Mouse (Mus musculus): ENCODE measurements around the gene Fgfr2. TPM values are rescaled to one million over a fixed set of nuclear protein-coding genes. Genes with fewer than 3 reads are reported as not detected.

The Fgfr2 gene
- polyA plus RNA-seq, 1 experiment from 2014 or later: 137 TPM

DNA sequence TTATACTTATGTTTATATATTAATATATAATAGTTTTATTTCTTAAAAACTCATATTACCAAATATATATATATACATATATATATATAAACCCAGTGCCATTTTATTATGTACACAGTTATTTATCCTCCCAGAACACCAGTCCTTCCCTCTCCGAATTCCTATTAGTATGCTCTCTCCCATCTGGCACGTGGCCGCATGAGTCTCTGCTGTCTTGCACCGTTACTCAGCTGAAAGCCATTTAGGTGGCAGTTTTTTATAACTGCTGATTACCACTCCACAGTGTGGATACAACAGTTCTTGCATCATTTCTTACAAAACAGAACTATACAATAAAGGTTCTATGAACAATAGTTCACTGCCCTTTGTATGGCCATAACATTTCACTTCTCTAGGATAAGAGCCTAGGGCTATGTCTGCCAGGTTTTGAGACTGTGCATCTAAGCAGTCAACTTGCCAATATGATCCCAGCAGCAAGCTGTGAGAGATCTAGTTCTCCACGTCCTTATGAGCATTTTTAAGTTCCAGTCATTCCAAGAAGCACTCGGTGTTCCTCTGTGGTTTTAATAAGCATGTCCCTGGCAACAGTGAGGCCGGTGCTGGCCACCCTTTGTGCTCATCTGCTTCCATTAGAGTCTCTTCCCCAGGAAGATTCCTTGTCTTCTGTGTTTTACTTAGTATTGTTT is 1777.2 kb downstream of the Fgfr2 start:
- Histone ChIP-seq H3K4me1 (no peaks in the 10 kb centered on the region), H3K9ac (no peak overlapping the region), H3K9me3 (replicated peaks) (no peaks in the 10 kb centered on the region), H3K36me3 (peaks cover 39% of the 10 kb centered on the region), H3K27me3 (no peaks in the 10 kb centered on the region), H3K4me2 (replicated peaks) (no peak overlapping the region), H3K4me3 (replicated peaks) (no peak overlapping the region), H3K27ac (replicated peaks) (no peak overlapping the region)
- WGBS: 73% methylated on average over 7 of the region's 7 CpGs
- no peak for ATAC-seq (ENCODE audit: insufficient number of reproducible peaks, low FRiP score, low TSS enrichment, low read depth)

DNA sequence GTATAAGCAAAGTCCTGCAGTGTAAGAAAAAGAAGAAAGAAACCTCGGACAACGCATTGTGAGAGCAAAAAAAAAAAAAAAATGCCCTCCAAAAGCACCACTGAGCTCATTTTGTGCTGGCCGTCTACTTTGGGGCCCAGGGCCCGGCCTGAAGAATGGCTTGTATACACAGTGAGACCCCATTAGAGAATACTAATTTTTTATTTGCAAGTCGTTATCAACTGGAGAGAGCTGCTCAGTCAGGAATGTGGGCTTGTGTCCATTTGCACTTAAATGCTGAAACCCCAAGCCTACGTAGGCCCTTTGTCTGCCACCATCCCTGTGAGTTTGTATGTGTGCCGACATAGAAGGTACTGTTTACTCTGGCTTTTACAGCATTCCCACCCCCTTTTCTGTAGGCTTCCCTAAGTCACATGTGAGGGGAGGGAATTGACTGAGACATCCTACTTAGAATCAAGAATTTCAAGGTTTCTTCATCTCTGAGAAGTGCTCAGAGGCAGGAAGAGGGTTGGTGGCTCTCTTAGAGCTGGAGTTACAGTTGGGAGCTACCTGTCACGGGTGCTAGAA is 1785.6 kb downstream of the Fgfr2 start:
- 75% methylated on average over 8 of the region's 8 CpGs for WGBS
- Histone ChIP-seq H3K27ac (replicated peaks) (no peak overlapping the region), H3K4me3 (replicated peaks) (no peak overlapping the region), H3K9me3 (replicated peaks) (no peaks in the 10 kb centered on the region), H3K36me3 (peaks cover 26% of the 10 kb centered on the region), H3K9ac (no peak overlapping the region), H3K4me1 (no peaks in the 10 kb centered on the region), H3K4me2 (replicated peaks) (no peak overlapping the region), H3K27me3 (no peaks in the 10 kb centered on the region)
- no peak for ATAC-seq (ENCODE audit: insufficient number of reproducible peaks, low FRiP score, low TSS enrichment, low read depth)

DNA sequence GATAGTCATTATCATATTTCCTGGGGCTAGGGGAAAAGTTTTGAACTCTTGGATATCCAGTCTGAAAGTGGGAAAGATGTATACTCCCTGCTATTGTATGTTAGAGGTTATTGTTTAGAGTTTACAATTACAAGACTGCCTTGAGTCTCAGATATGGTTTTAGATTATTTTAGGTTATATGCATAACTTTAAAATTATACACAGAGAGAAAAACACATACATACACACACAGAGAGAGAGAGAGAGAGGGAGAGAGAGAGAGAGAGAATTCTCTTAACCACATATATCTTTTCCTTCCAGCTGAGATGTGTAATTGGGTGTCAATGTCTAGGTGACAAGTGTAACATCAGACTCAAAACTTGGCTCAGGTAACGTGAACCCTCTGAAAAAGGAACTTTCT is 1789.6 kb downstream of the Fgfr2 start, which contains the start of gene Fam24a:
Fam24a (plus strand) TSS at position 301 of the 400 bp plus-strand sequence.
- Histone ChIP-seq H3K4me1 (no peaks in the 10 kb centered on the region), H3K9ac (no peak within 1 kb of the TSS), H3K27me3 (no peaks in the 10 kb centered on the region), H3K9me3 (replicated peaks) (no peaks in the 10 kb centered on the region), H3K27ac (replicated peaks) (no peak within 1 kb of the TSS), H3K4me3 (replicated peaks) (no peak within 1 kb of the TSS), H3K4me2 (replicated peaks) (no peak within 1 kb of the TSS), H3K36me3 (peaks cover 3% of the 10 kb centered on the region; the same call in 1 of the 2 replicates)
- WGBS: 24% methylated on average over 1 of the region's 1 CpGs
- ATAC-seq (ENCODE audit: insufficient number of reproducible peaks, low FRiP score, low TSS enrichment, low read depth): no peak

DNA sequence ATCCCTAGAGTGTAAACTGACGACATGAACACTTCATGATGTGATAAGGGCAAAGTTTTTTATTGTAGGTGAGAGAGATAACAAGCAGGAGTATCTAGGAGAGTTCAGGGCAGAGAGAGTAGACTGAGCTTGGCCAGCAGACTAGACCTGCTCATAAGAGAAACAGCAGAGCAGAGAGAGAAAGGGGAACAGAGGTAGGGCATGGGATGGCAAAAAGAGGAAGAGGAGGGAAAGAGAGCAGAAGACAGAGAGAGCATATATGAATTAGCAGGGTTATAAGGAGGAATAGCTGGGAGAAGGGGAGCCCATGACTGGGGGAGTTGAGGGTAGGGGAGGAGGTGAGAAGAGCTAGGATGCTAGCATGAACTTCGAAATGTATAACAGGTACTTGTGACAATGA is 1791.5 kb downstream of the Fgfr2 start:
- Histone ChIP-seq H3K27ac (replicated peaks) (no peak overlapping the region), H3K4me3 (replicated peaks) (no peak overlapping the region), H3K9me3 (replicated peaks) (no peaks in the 10 kb centered on the region), H3K9ac (no peak overlapping the region), H3K4me1 (no peaks in the 10 kb centered on the region), H3K27me3 (no peaks in the 10 kb centered on the region), H3K36me3 (no peaks in the 10 kb centered on the region), H3K4me2 (replicated peaks) (no peak overlapping the region)
- WGBS: 79% methylated on average over 2 of the region's 2 CpGs
- no peak for ATAC-seq (ENCODE audit: insufficient number of reproducible peaks, low FRiP score, low TSS enrichment, low read depth)

- H3K9ac ChIP-seq: no peak within 1 kb of the TSS
- H3K27ac ChIP-seq (replicated peaks): no peak within 1 kb of the TSS
- no peak within 1 kb of the TSS for H3K4me2 ChIP-seq (replicated peaks)
- WGBS: 88% methylated on average over 5 of the region's 5 CpGs
- H3K27me3 ChIP-seq: no peaks in the 10 kb centered on the region
- no peaks in the 10 kb centered on the region for H3K9me3 ChIP-seq (replicated peaks)
- no peak within 1 kb of the TSS for H3K4me3 ChIP-seq (replicated peaks)
- no peaks in the 10 kb centered on the region for H3K4me1 ChIP-seq
- no peak for ATAC-seq (ENCODE audit: insufficient number of reproducible peaks, low FRiP score, low TSS enrichment, low read depth)
- H3K36me3 ChIP-seq: no peaks in the 10 kb centered on the region
Measured at GRCm38 (mm10) chr7:131329416-131329815, 1793.7 kb downstream of the Fgfr2 start, which contains the start of gene Fam24b. TSS of gene Fam24b (minus strand) at chr7:131329516.

DNA sequence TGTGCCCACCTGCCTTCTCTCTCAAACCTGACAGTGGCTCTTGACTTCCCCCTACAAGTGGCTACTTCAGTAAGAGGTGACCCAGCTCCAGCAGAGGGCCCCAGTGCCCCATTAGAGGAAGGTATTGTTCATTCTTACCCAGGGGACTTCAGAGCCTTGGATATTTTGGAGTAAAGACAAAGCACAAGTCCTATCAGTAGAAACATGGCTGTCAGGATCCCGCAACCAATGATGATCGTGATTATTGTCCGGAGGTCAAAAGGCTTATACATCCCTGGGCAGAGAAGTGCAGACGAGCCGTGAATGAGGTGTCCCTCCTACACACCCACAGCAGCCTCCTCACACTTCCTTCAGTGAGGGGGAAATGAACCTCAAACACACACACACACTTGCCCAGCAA is 1796.1 kb downstream of the Fgfr2 start:
- Histone ChIP-seq H3K27ac (replicated peaks) (no peak overlapping the region), H3K9me3 (replicated peaks) (no peaks in the 10 kb centered on the region), H3K27me3 (no peaks in the 10 kb centered on the region), H3K4me3 (replicated peaks) (no peak overlapping the region), H3K4me2 (replicated peaks) (no peak overlapping the region), H3K4me1 (no peaks in the 10 kb centered on the region), H3K9ac (no peak overlapping the region), H3K36me3 (no peaks in the 10 kb centered on the region)
- ATAC-seq (ENCODE audit: insufficient number of reproducible peaks, low FRiP score, low TSS enrichment, low read depth): no peak
- 90% methylated on average over 5 of the region's 5 CpGs for WGBS

- 82% methylated on average over 2 of the region's 2 CpGs for WGBS
- H3K4me1 ChIP-seq: no peaks in the 10 kb centered on the region
Measured at GRCm38 (mm10) chr7:131322192-131322591, 1801.0 kb downstream of the Fgfr2 start, which contains the start of gene Cuzd1. TSS of gene Cuzd1 (minus strand) at chr7:131322292.

DNA sequence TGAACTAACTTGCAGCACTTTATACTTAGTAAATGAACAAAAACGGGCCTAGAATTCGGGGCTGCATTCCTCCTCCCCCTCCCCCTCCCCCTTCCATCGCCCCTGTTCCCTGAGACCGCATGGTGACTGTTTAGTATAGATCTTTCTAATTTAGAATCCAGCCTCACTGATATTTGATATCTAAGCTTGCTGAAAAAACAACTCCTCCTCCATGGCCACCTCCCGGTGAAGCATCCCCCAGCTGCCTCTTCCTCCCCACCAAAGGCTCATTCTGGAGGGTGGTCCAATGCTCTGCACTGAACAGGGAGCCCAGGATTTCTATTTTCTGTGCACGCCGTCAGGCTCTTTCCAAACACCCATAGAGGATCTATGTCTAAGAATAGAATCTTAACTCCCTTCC is 1804.8 kb downstream of the Fgfr2 start:
- Histone ChIP-seq H3K36me3 (no peaks in the 10 kb centered on the region), H3K9ac (no peak overlapping the region), H3K4me1 (no peaks in the 10 kb centered on the region), H3K27ac (replicated peaks) (no peak overlapping the region), H3K4me2 (replicated peaks) (no peak overlapping the region), H3K9me3 (replicated peaks) (no peaks in the 10 kb centered on the region), H3K27me3 (no peaks in the 10 kb centered on the region), H3K4me3 (replicated peaks) (no peak overlapping the region)
- WGBS: 62% methylated on average over 6 of the region's 7 CpGs
- ATAC-seq (ENCODE audit: insufficient number of reproducible peaks, low FRiP score, low TSS enrichment, low read depth): no peak

More at GRCm38 (mm10) chr7:131322192-131322591, 1801.0 kb downstream of the Fgfr2 start, which contains the start of gene Cuzd1:
- Histone ChIP-seq H3K36me3 (no peaks in the 10 kb centered on the region), H3K9ac (no peak within 1 kb of the TSS), H3K27ac (replicated peaks) (no peak within 1 kb of the TSS), H3K27me3 (no peaks in the 10 kb centered on the region), H3K4me3 (replicated peaks) (no peak within 1 kb of the TSS), H3K9me3 (replicated peaks) (no peaks in the 10 kb centered on the region), H3K4me2 (replicated peaks) (no peak within 1 kb of the TSS)
- ATAC-seq (ENCODE audit: insufficient number of reproducible peaks, low FRiP score, low TSS enrichment, low read depth): no peak

DNA sequence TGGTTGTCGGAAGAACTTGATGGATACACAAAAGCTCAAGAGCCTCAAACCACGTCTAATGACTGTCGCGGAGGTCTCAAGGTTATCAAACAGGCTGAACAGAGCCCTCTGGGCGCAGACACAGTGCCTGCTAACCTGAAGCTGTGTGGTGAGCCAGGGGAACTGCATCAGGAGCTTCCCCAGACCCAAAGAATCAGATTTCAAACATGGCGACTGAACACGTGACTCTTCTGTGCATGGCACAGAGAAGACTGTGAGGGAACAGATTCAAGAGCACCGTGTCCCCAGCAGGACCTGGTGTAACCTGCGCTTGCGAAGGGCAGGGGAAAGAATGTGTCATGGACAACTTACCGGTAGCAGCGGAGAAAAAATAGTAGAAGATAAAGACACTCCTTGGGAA is 1805.6 kb downstream of the Fgfr2 start:
- no peak overlapping the region for H3K4me2 ChIP-seq (replicated peaks)
- no peaks in the 10 kb centered on the region for H3K4me1 ChIP-seq
- ATAC-seq (ENCODE audit: insufficient number of reproducible peaks, low FRiP score, low TSS enrichment, low read depth): no peak
- H3K36me3 ChIP-seq: no peaks in the 10 kb centered on the region
- no peak overlapping the region for H3K9ac ChIP-seq
- H3K9me3 ChIP-seq (replicated peaks): no peaks in the 10 kb centered on the region
- no peak overlapping the region for H3K4me3 ChIP-seq (replicated peaks)
- H3K27ac ChIP-seq (replicated peaks): no peak overlapping the region
- WGBS: 70% methylated on average over 12 of the region's 12 CpGs
- no peaks in the 10 kb centered on the region for H3K27me3 ChIP-seq

GRCm38 (mm10) chr7:131314493-131314892 is 1808.7 kb downstream of the Fgfr2 start:
- ATAC-seq (ENCODE audit: insufficient number of reproducible peaks, low FRiP score, low TSS enrichment, low read depth): no peak
- H3K9ac ChIP-seq: no peak overlapping the region
- H3K36me3 ChIP-seq: no peaks in the 10 kb centered on the region
- H3K27ac ChIP-seq (replicated peaks): no peak overlapping the region
- H3K4me1 ChIP-seq: no peaks in the 10 kb centered on the region
- H3K4me3 ChIP-seq (replicated peaks): no peak overlapping the region
- H3K4me2 ChIP-seq (replicated peaks): no peak overlapping the region
- H3K27me3 ChIP-seq: no peaks in the 10 kb centered on the region
- 60% methylated on average over 7 of the region's 7 CpGs for WGBS
- H3K9me3 ChIP-seq (replicated peaks): no peaks in the 10 kb centered on the region

DNA sequence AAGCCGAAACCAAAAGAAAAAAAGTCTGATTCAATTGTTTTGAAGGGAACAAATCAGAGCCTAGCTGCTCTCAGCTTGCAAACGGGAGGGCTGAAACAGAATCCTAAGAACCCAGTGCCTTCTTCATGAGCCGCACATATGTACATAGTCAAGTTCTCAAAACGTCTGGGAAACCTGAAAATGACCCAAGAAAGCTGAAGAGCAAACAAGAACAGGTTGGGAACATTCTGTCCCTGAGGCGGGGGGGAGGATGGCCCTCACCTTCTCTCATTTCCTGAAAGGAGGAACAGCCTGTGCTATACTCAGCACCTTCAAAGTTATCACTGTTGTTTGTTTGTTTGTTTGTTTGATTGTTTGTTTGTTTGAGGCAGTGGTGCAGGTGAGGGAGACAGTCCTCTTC is 1816.4 kb downstream of the Fgfr2 start:
- no peak for ATAC-seq (ENCODE audit: insufficient number of reproducible peaks, low FRiP score, low TSS enrichment, low read depth)
- no peak overlapping the region for H3K27ac ChIP-seq (replicated peaks)
- 69% methylated on average over 5 of the region's 5 CpGs for WGBS
- H3K27me3 ChIP-seq: no peaks in the 10 kb centered on the region
- H3K4me3 ChIP-seq (replicated peaks): no peak overlapping the region
- H3K4me1 ChIP-seq: no peaks in the 10 kb centered on the region
- H3K4me2 ChIP-seq (replicated peaks): no peak overlapping the region
- no peaks in the 10 kb centered on the region for H3K9me3 ChIP-seq (replicated peaks)
- no peaks in the 10 kb centered on the region for H3K36me3 ChIP-seq
- H3K9ac ChIP-seq: no peak overlapping the region

- Histone ChIP-seq H3K27me3 (no peaks in the 10 kb centered on the region), H3K9ac (no peak overlapping the region), H3K9me3 (replicated peaks) (no peaks in the 10 kb centered on the region), H3K4me3 (replicated peaks) (no peak overlapping the region), H3K4me2 (replicated peaks) (no peak overlapping the region), H3K4me1 (no peaks in the 10 kb centered on the region), H3K36me3 (no peaks in the 10 kb centered on the region), H3K27ac (replicated peaks) (no peak overlapping the region)
- WGBS: 68% methylated on average over 8 of the region's 8 CpGs
- ATAC-seq (ENCODE audit: insufficient number of reproducible peaks, low FRiP score, low TSS enrichment, low read depth): no peak
Measured at GRCm38 (mm10) chr7:131303340-131303739, 1819.8 kb downstream of the Fgfr2 start.

All from embryonic facial prominence, embryonic 15.5 days (tissue).